Mouse (Mus musculus) lung, embryonic 16.5 days (tissue): ENCODE data around the gene Rab3b. TPM values are rescaled to one million over a fixed set of nuclear protein-coding genes. Genes with fewer than 3 reads are reported as not detected.

ENCODE experiments used
- ATAC-seq: fragments of 200-750 bp; cut with Nextera tagmentation; 2 replicates; pipeline ENCODE4 v1.8.0; 2017; ENCODE audit warnings: low read depth, mild to moderate bottlenecking, moderate library complexity
- H3K27ac ChIP-seq: fragments of 300-500 bp; sonication (generic); 2 replicates; pipeline ENCODE4 v1.5.1; 2014; ENCODE audit warnings: mild to moderate bottlenecking, control low read depth, low read length
- H3K27me3 ChIP-seq: fragments of 300-500 bp; sonication (generic); 2 replicates; pipeline ENCODE4 v1.6.1; 2014; ENCODE audit warnings: low read depth, low read length, mixed read lengths; ENCODE audit not compliant: control insufficient read depth, insufficient read depth
- H3K36me3 ChIP-seq: fragments of 300-500 bp; sonication (generic); 2 replicates; pipeline ENCODE4 v1.6.1; 2014; ENCODE audit warnings: low read length; ENCODE audit not compliant: control insufficient read depth, insufficient read depth
- H3K4me1 ChIP-seq: fragments of 300-500 bp; sonication (generic); replicated peaks from 2 replicates; pipeline ENCODE4 v1.6.1; 2014; ENCODE audit warnings: low read length, mixed read lengths; ENCODE audit not compliant: control insufficient read depth, insufficient read depth
- H3K4me2 ChIP-seq: fragments of 300-500 bp; sonication (generic); 2 replicates; pipeline ENCODE4 v1.6.1; 2014; ENCODE audit warnings: low read depth, low read length, control low read depth
- H3K4me3 ChIP-seq: fragments of 300-500 bp; sonication (generic); 2 replicates; pipeline ENCODE4 v1.5.1; 2014; ENCODE audit warnings: mild to moderate bottlenecking, low read length, control low read depth
- H3K9ac ChIP-seq: fragments of 300-500 bp; sonication (generic); 2 replicates; pipeline ENCODE4 v1.6.1; 2014; ENCODE audit warnings: low read length, control low read depth
- H3K9me3 ChIP-seq: fragments of 300-500 bp; sonication (generic); 2 replicates; pipeline ENCODE4 v1.6.1; 2016; ENCODE audit warnings: low read length; ENCODE audit not compliant: control insufficient read depth
- WGBS: fragments of 180-500 bp; shearing (Covaris S2); extraction: QIAGEN DNeasy Blood & Tissue Kit; methylation state at CpG from one replicate; pipeline ENCODE4 v1.1.7; 2014; 5-methylcytosine and 5-hydroxymethylcytosine counted together
- polyA plus RNA-seq: library from polyadenylated mRNA; unstranded; fragments of >200 nt; fragmentation: Nextera tagmentation; extraction: Ambion mirVana; gene quantifications from 2 replicates; pipeline ENCODE4 v1.2.1, GENCODE M21; 2015

Gene Rab3b
- polyA plus RNA-seq, 1 experiment from 2014 or later = 6.5 TPM

DNA sequence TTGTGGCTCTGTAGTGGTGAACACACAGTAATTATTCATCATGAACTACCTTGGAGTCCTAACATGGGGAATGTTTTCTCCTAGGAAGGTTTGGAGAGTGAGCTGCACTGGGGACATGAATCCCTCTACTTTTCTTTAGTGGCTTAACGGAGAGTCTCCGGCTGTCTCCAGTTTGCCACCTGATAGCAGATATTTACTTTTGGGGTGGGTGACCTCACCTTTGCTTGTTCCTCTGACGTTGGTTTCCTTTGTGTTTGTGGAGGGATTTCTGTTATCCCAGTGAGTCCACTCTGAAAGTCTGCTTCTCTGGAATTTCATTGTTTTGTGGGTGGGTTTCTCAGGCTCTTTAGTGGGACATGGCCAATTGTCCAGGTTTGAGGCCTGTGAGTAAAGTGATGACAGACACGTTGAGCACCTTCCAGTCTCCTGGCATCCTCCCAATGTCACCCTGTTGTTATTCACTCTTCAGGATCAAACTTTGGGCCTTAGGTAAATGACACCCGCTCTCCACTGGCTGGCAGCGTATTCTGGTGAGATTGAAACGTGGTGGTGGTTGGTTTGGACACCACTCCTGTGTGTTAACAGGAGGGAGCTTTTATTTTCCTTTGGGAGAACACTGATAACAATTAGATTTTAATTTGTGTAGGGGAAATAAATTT lies 36.8 kb upstream of the Rab3b start:
- WGBS = 58% methylated on average over 7 of the region's 7 CpGs
- Histone ChIP-seq H3K36me3 (peaks cover 3% of the 10 kb centered on the region), H3K9ac (no peak overlapping the region), H3K27ac (no peak overlapping the region), H3K4me1 (peaks cover 18% of the 10 kb centered on the region), H3K4me3 (no peak overlapping the region), H3K9me3 (no peaks in the 10 kb centered on the region), H3K27me3 (no peaks in the 10 kb centered on the region), H3K4me2 (no peak overlapping the region)
- no peak for ATAC-seq

DNA sequence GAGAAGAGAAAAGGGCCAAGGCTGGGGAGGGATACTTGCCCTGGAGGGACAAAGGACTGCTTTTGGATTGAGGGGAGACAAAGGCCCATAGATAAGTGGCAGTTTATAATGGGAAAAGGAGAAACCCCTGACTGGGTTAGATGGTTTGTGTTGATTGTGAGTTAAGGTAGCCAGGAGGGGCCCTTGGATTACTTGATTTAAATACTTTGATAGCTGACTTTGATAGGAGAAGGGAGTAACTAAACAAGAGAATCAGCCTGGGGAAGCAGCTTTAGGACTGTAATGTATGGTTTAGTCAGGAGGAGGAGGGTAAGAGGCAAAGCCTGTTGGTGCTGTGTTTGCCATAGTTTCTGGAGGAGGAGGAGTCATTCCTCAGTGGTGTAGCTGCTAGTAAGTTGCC lies 35.5 kb upstream of the Rab3b start:
- Histone ChIP-seq H3K4me3 (no peak overlapping the region), H3K4me2 (no peak overlapping the region), H3K27ac (no peak overlapping the region), H3K36me3 (peaks cover 3% of the 10 kb centered on the region), H3K9me3 (no peaks in the 10 kb centered on the region), H3K4me1 (peaks cover 19% of the 10 kb centered on the region), H3K27me3 (no peaks in the 10 kb centered on the region), H3K9ac (no peak overlapping the region)
- no peak for ATAC-seq

DNA sequence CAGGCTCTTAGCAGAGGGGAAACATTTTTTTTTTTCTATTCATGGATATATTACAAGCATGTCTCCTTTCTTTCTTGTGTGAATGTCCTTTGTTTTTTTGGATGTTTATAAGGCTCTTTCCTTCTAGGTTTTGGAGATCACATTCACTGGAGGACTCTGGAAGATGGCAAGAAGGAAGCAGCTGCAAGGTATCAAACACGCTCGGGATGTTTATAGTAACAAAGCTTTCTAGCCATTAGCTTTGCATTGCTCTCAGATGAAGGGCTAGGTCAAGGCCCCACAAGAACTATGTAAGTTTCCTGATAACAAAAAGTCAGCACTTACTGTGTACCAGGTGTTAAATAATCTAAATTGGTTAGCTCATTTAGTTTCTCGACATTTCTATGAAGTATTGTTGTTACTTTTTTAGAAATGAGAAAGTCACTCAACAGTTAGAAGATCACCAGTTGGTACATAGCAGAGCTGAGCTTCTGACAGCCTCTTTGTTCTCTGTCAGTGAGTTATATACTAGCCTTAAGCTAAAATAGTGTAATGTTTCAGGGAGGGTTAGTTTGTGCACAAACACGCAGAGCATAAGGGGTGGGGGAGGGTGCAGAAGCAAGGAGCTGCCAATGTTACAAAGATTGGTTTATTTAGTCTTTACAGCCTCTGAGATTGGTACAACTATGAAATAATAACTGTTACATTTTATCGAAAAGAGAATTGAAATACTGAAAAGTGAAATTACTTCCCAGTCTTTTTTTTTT lies 32.9 kb upstream of the Rab3b start:
- Histone ChIP-seq H3K4me1 (peaks cover 29% of the 10 kb centered on the region), H3K27ac (peak overlapping the region; percentile 85), H3K4me2 (peak overlapping the region; percentile 35; the same call in 1 of the 2 replicates), H3K27me3 (no peaks in the 10 kb centered on the region), H3K9me3 (no peaks in the 10 kb centered on the region), H3K9ac (no peak overlapping the region), H3K36me3 (no peaks in the 10 kb centered on the region), H3K4me3 (no peak overlapping the region)
- 38% methylated on average over 5 of the region's 5 CpGs for WGBS
- peak; percentile 79 for ATAC-seq

DNA sequence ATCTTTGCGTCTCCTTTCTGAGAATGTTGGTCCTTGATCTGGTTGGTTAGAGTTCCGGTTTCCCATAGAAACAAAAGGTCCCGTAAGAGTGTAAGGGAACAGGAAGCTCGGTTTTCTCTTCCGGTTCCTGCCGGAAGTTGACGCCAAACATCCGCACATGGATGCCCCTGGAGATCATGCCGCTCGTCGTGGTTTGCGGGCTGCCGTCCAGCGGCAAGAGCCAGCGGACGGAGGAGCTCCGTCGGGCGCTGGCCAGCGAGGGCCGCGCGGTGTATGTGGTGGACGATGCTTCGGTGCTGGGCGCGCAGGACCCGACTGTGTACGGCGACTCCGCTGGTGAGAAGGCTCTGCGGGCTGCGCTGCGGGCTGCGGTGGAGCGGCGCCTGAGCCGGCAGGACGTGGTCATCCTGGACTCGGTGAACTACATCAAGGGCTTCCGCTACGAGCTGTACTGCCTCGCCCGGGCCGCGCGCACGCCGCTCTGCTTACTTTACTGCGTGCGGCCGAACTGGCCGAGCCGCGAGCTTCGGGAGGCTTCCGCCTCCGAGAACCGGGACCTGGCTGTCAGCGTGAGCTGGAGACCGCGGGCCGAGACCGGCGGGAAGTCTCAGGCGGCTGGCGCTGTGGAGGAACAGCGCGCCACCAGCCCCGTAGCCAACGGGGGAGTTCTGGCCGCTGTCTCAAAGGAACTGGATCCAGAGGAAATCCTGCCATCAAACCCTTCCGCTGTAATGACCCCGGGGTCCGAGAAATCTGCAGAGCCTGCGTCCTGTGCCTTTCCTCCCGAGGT lies 31.0 kb upstream of the Rab3b start, which contains the start of gene Kti12:
Gene Kti12 (plus strand): TSS at position 71 of the 790 bp plus-strand sequence.
- peak; percentile 76 for ATAC-seq
- H3K4me2 ChIP-seq = peak within 1 kb of the TSS; percentile 90
- no peaks in the 10 kb centered on the region for H3K27me3 ChIP-seq
- peak within 1 kb of the TSS; percentile 96 for H3K4me3 ChIP-seq
- H3K9ac ChIP-seq = peak within 1 kb of the TSS; percentile 84
- peaks cover 29% of the 10 kb centered on the region for H3K4me1 ChIP-seq
- no peaks in the 10 kb centered on the region for H3K36me3 ChIP-seq
- peak within 1 kb of the TSS; percentile 95 for H3K27ac ChIP-seq
- no peaks in the 10 kb centered on the region for H3K9me3 ChIP-seq
- WGBS = under 1% methylated on average over 77 of the region's 77 CpGs

DNA sequence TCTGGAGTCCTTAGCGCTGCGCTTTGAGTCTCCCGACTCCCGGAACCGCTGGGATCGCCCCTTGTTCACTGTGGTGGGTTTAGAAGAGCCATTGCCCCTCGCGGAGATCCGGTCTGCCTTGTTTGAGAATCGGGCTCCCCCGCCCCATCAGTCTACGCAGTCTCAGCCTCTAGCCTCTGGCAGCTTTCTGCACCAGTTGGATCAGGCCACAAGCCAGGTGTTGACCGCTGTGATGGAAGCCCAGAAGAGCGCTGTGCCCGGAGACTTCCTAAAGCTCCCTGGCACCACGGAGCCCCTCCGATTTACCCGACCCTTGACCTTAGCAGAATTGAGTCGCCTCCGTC lies 30.4 kb upstream of the Rab3b start, which contains the start of gene A730015C16Rik:
Gene A730015C16Rik (minus strand): TSS at position 115 of the 344 bp plus-strand sequence.
- H3K4me3 ChIP-seq = peak within 1 kb of the TSS; percentile 96
- peaks cover 29% of the 10 kb centered on the region for H3K4me1 ChIP-seq
- 3% methylated on average over 20 of the region's 20 CpGs for WGBS
- H3K27ac ChIP-seq = peak within 1 kb of the TSS; percentile 95
- H3K9ac ChIP-seq = peak within 1 kb of the TSS; percentile 84
- no peaks in the 10 kb centered on the region for H3K36me3 ChIP-seq
- H3K4me2 ChIP-seq = peak within 1 kb of the TSS; percentile 90
- H3K9me3 ChIP-seq = no peaks in the 10 kb centered on the region
- H3K27me3 ChIP-seq = no peaks in the 10 kb centered on the region
- peak; percentile 12; the same call in 1 of the 2 replicates for ATAC-seq

DNA sequence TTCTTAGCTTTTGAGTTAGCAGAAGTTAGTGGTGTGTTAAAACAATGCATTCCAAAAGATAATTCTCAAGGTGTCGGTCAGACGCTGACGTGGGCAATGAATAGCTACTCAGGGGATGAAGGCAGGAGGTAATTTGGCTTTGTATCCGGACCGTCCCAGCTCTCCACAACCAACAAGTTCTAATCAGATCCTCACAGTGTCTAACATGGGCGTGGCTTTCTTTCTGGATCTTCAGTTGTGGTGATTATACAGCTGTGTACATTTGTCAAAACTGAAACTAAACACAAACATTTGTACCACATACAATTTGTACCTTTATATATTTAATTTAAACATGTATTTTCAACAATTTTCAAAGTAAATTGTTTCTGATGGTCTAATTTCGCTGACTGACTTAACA lies 12.1 kb upstream of the Rab3b start:
- H3K27me3 ChIP-seq = no peaks in the 10 kb centered on the region
- H3K27ac ChIP-seq = no peak overlapping the region
- no peak overlapping the region for H3K4me2 ChIP-seq
- H3K4me1 ChIP-seq = no peaks in the 10 kb centered on the region
- H3K9me3 ChIP-seq = no peaks in the 10 kb centered on the region
- no peak overlapping the region for H3K9ac ChIP-seq
- no peak for ATAC-seq
- no peak overlapping the region for H3K4me3 ChIP-seq
- WGBS = 82% methylated on average over 7 of the region's 7 CpGs
- H3K36me3 ChIP-seq = peaks cover 6% of the 10 kb centered on the region

DNA sequence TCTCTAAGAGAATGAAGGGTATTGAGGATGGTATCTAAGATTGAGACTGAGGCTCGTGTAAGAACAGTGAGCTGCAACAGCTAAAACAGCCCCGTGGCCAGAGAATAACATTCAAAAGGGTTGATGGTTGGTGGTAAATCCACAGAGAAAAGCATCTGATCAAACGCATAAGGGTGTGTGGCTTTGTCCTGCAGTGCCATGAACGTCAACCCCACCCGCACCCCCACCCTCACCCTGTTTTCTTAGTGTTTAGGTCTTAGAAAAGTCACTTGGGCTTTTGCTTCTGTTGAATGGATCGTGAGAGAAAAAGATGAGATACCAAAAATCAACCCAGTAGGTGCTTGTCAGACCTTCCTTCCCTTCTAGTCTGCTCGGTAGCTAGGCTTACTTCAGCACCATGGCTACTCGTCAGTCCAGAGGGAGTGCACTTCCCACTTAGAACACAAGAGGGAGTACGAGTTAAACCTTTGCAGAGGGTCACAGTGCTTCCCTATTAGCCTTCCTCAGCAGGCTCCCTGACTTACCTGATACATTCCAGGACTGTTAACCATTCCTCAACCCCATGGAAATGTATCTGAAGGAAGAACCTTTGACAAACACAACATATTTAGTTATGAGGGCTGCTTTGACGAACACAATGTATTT lies 9.0 kb upstream of the Rab3b start:
- Histone ChIP-seq H3K36me3 (no peaks in the 10 kb centered on the region), H3K4me1 (no peaks in the 10 kb centered on the region), H3K27me3 (no peaks in the 10 kb centered on the region), H3K27ac (no peak overlapping the region), H3K9me3 (no peaks in the 10 kb centered on the region), H3K4me3 (no peak overlapping the region), H3K9ac (no peak overlapping the region), H3K4me2 (no peak overlapping the region)
- ATAC-seq = 0 out of 2 replicates have a peak, but pooled peaks have one; percentile 56
- WGBS = 33% methylated on average over 10 of the region's 10 CpGs

DNA sequence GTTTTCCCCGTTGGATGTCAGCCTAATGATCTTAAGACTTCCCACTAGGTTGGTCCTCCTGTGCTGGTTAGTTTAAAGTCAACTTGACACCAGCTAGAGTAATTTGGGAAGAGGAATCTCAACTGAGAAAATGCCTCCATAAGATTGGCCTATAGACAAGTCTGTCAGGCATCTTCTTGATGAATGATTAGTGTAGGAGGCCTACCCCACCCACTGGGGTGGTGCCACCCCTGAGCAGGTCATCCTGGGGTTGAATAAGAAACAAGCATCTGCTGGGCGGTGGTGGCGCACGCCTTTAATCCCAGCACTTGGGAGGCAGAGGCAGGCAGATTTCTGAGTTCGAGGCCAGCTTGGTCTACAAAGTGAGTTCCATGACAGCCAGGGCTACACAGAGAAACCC lies 5.1 kb upstream of the Rab3b start:
- Histone ChIP-seq H3K9ac (no peak overlapping the region), H3K9me3 (no peaks in the 10 kb centered on the region), H3K27ac (no peak overlapping the region), H3K36me3 (no peaks in the 10 kb centered on the region), H3K4me2 (no peak overlapping the region), H3K4me3 (no peak overlapping the region), H3K27me3 (no peaks in the 10 kb centered on the region), H3K4me1 (no peaks in the 10 kb centered on the region)
- 84% methylated on average over 5 of the region's 5 CpGs for WGBS
- ATAC-seq = no peak

DNA sequence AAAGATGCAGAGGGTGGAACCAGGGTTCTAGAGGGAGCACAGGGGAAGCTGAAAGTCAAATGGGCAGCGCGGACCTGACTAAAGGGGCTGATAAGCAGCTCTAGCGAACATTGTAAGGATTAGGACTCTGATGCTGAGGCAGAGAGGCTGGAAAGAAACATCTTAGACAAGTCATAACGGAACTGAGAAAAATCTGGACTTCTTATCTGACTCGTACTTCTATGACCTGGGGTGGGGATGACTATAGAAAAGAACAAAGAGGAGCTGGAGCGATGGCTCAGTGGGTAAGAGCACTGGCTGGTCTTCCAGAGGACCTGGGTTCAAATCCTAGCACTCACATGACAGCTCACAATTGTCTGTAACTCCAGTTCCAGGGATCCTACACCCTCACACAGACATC lies 962 bp upstream of the Rab3b start:
- Histone ChIP-seq H3K9ac (no peak overlapping the region), H3K27me3 (no peaks in the 10 kb centered on the region), H3K4me1 (no peaks in the 10 kb centered on the region), H3K27ac (no peak overlapping the region), H3K36me3 (no peaks in the 10 kb centered on the region), H3K9me3 (no peaks in the 10 kb centered on the region), H3K4me3 (no peak overlapping the region), H3K4me2 (no peak overlapping the region)
- 75% methylated on average over 6 of the region's 6 CpGs for WGBS
- ATAC-seq = no peak
